In genomic region chr3:79248659-79249235, GRCm38 (mm10) we compare ENCODE assay signal across 19 mouse cellular contexts. TPM values are rescaled to one million over a fixed set of nuclear protein-coding genes. Genes with fewer than 3 reads are reported as not detected.
DNase-seq lines count a peak whose midpoint lies in the region; ATAC-seq and TF ChIP-seq lines count a peak whose summit lies in the region.
"Had no signal": no experiment of that assay in that cellular context is flagged by ENCODE, and none has a peak within 500 bp of the region (broad histone marks: within the 10 kb centered on the region; RNA-seq: fewer than 3 reads in every experiment).

No protein-coding gene starts in this region.

- H3K27ac ChIP-seq in forebrain, embryonic 13.5 days = peak overlapping the region; percentile 7
- no peak overlapping the region for H3K27ac ChIP-seq in forebrain, embryonic 10.5 days
- no peak overlapping the region for H3K27ac ChIP-seq in intestine, postnatal 0 days (ENCODE audit: low read depth, low read length)
- no peak overlapping the region for H3K27ac ChIP-seq in intestine, embryonic 16.5 days (ENCODE audit: low read length)
- H3K27ac ChIP-seq in MEL (ENCODE audit: control insufficient read depth, low read depth, low read length) = peak overlapping the region; percentile 72
- H3K27ac ChIP-seq: embryonic facial prominence, embryonic 10.5 days; heart, embryonic 13.5 days; hindbrain, embryonic 10.5 days; kidney, embryonic 15.5 days; limb, embryonic 10.5 days; midbrain, embryonic 13.5 days had no signal

- peak; percentile 27 to 42; a peak in 1 of 4 replicates for TF ChIP-seq EP300 in MEL (IDR thresholded peaks at IDR 0.05; ENCODE audit: low read depth in 1 of 2, low read length in 2 of 2)

- H3K4me3 ChIP-seq in forebrain, embryonic 13.5 days = no peak overlapping the region
- H3K4me3 ChIP-seq in forebrain, embryonic 10.5 days = no peak overlapping the region
- H3K4me3 ChIP-seq in intestine, postnatal 0 days (ENCODE audit: low read depth, low read length) = no peak overlapping the region
- H3K4me3 ChIP-seq in intestine, embryonic 16.5 days (ENCODE audit: low read length) = no peak overlapping the region
- peak overlapping the region; percentile 32 to 52 for H3K4me3 ChIP-seq in MEL (ENCODE audit: control insufficient read depth in 1 of 2, insufficient read depth in 1 of 2, low read depth in 2 of 2, low read length in 2 of 2)
- H3K4me3 ChIP-seq in myocyte = no peak overlapping the region
- H3K4me3 ChIP-seq: embryonic facial prominence, embryonic 10.5 days; heart, embryonic 13.5 days; hindbrain, embryonic 10.5 days; kidney, embryonic 15.5 days; limb, embryonic 10.5 days; midbrain, embryonic 13.5 days had no signal

- H3K27me3 ChIP-seq in forebrain, embryonic 13.5 days = no peaks in the 10 kb centered on the region
- H3K27me3 ChIP-seq in forebrain, embryonic 10.5 days (ENCODE audit: poor library complexity, severe bottlenecking) = no peaks in the 10 kb centered on the region
- H3K27me3 ChIP-seq in intestine, postnatal 0 days (replicated peaks; ENCODE audit: control insufficient read depth, insufficient read depth, low read length) = no peaks in the 10 kb centered on the region
- no peaks in the 10 kb centered on the region for H3K27me3 ChIP-seq in intestine, embryonic 16.5 days (replicated peaks; ENCODE audit: control insufficient read depth, insufficient read depth, low read length)
- H3K27me3 ChIP-seq in MEL (ENCODE audit: control insufficient read depth in 1 of 2, insufficient read depth in 2 of 2, low read length in 2 of 2) = no peaks in the 10 kb centered on the region
- no peaks in the 10 kb centered on the region for H3K27me3 ChIP-seq in myocyte (ENCODE audit: control insufficient read depth, insufficient read depth, insufficient read length)
- H3K27me3 ChIP-seq: heart, embryonic 13.5 days; kidney, embryonic 15.5 days; midbrain, embryonic 13.5 days had no signal

- no peak overlapping the region for H3ac ChIP-seq in myocyte (ENCODE audit: control insufficient read depth, insufficient read length)

- no peaks in the 10 kb centered on the region for H3K36me3 ChIP-seq in forebrain, embryonic 13.5 days (ENCODE audit: poor library complexity, severe bottlenecking)
- H3K36me3 ChIP-seq in forebrain, embryonic 10.5 days (replicated peaks) = no peaks in the 10 kb centered on the region
- 0 out of 2 replicates have a peak, but pooled peaks cover 3% of the 10 kb centered on the region for H3K36me3 ChIP-seq in intestine, postnatal 0 days (ENCODE audit: control insufficient read depth, insufficient read depth)
- H3K36me3 ChIP-seq in intestine, embryonic 16.5 days (ENCODE audit: control insufficient read depth, insufficient read depth, low read length) = no peaks in the 10 kb centered on the region
- H3K36me3 ChIP-seq in MEL (ENCODE audit: control insufficient read depth in 1 of 2, insufficient read depth in 2 of 2, low read length in 2 of 2) = peaks cover 0 to 22% of the 10 kb centered on the region in 2 experiments; a peak in 2 of 4 replicates
- no peaks in the 10 kb centered on the region for H3K36me3 ChIP-seq in myocyte (ENCODE audit: control insufficient read depth, insufficient read depth)
- H3K36me3 ChIP-seq: embryonic facial prominence, embryonic 10.5 days; heart, embryonic 13.5 days; kidney, embryonic 15.5 days; limb, embryonic 10.5 days; midbrain, embryonic 13.5 days had no signal

- TF ChIP-seq RAD21 in MEL (IDR thresholded peaks at IDR 0.05; ENCODE audit: low read depth, low read length) = no peak

- H3K4me2 ChIP-seq in forebrain, embryonic 13.5 days = no peak overlapping the region
- peak overlapping the region; percentile 27; the same call in 1 of the 2 replicates for H3K4me2 ChIP-seq in intestine, postnatal 0 days (replicated peaks; ENCODE audit: low read depth)
- no peak overlapping the region for H3K4me2 ChIP-seq in intestine, embryonic 16.5 days (ENCODE audit: low read depth, low read length)
- H3K4me2 ChIP-seq in myocyte (ENCODE audit: low read depth) = peak overlapping the region; percentile 71
- H3K4me2 ChIP-seq: kidney, embryonic 15.5 days; liver, embryonic 11.5 days; midbrain, embryonic 13.5 days had no signal

- H3K4me1 ChIP-seq in forebrain, embryonic 13.5 days = peaks cover 41% of the 10 kb centered on the region
- H3K4me1 ChIP-seq in forebrain, embryonic 10.5 days = peaks cover 36% of the 10 kb centered on the region
- H3K4me1 ChIP-seq in intestine, postnatal 0 days (replicated peaks; ENCODE audit: control insufficient read depth, insufficient read depth, low read length) = no peaks in the 10 kb centered on the region; the same call in 1 of the 2 replicates
- H3K4me1 ChIP-seq in intestine, embryonic 16.5 days (ENCODE audit: control insufficient read depth, insufficient read depth, low read length) = no peaks in the 10 kb centered on the region; the same call in 1 of the 2 replicates
- H3K4me1 ChIP-seq in MEL (ENCODE audit: control insufficient read depth in 1 of 2, insufficient read depth in 2 of 2, low read length in 2 of 2) = peaks cover 15 to 16% of the 10 kb centered on the region in 2 experiments

- H3K9me3 ChIP-seq in forebrain, embryonic 13.5 days (replicated peaks) = no peaks in the 10 kb centered on the region
- H3K9me3 ChIP-seq in forebrain, embryonic 10.5 days = peaks cover 3% of the 10 kb centered on the region; the same call in 1 of the 2 replicates
- no peaks in the 10 kb centered on the region for H3K9me3 ChIP-seq in intestine, postnatal 0 days (ENCODE audit: control insufficient read depth)
- 0 out of 2 replicates have a peak, but pooled peaks cover 3% of the 10 kb centered on the region for H3K9me3 ChIP-seq in intestine, embryonic 16.5 days (ENCODE audit: control insufficient read depth, low read length)
- no peaks in the 10 kb centered on the region for H3K9me3 ChIP-seq in MEL (replicated peaks; ENCODE audit: insufficient read depth, low read length)
- H3K9me3 ChIP-seq: kidney, embryonic 15.5 days; limb, embryonic 10.5 days had no signal

- TF ChIP-seq CTCF in intestine, postnatal 0 days (IDR thresholded peaks at IDR 0.05; ENCODE audit: low read depth) = no peak
- no peak for TF ChIP-seq CTCF in MEL (IDR thresholded peaks at IDR 0.05 in 2 of 3, conservative IDR thresholded peaks at IDR 0.05 in 1 of 3; ENCODE audit: control insufficient read depth in 1 of 3, insufficient read depth in 1 of 3, low read depth in 2 of 3, low read length in 3 of 3, poor library complexity in 1 of 3, severe bottlenecking in 1 of 3)

- H3K79me2 ChIP-seq in MEL (ENCODE audit: control insufficient read depth, insufficient read depth, low read length, poor library complexity) (peaks cover 2% of the 10 kb centered on the region; the same call in 1 of the 2 replicates), myocyte (ENCODE audit: control insufficient read depth, insufficient read depth) (peaks cover 68% of the 10 kb centered on the region)

- 90% methylated on average over 5 of the region's 5 CpGs for WGBS in forebrain, embryonic 13.5 days
- 92% methylated on average over 5 of the region's 5 CpGs for WGBS in forebrain, embryonic 10.5 days
- 45% methylated on average over 5 of the region's 5 CpGs for WGBS in intestine, postnatal 0 days
- WGBS in intestine, embryonic 16.5 days = 68% methylated on average over 5 of the region's 5 CpGs

- no peak overlapping the region for H3K9ac ChIP-seq in forebrain, embryonic 13.5 days
- H3K9ac ChIP-seq in intestine, postnatal 0 days (ENCODE audit: low read depth, low read length) = no peak overlapping the region
- no peak overlapping the region for H3K9ac ChIP-seq in intestine, embryonic 16.5 days (ENCODE audit: low read depth, low read length)
- peak overlapping the region; percentile 53 for H3K9ac ChIP-seq in MEL (ENCODE audit: control insufficient read depth, low read depth, low read length, poor library complexity, severe bottlenecking)
- H3K9ac ChIP-seq: heart, embryonic 13.5 days; kidney, embryonic 15.5 days; midbrain, embryonic 13.5 days had no signal

- no peak for DNase-seq in forebrain, embryonic 10.5 days (ENCODE audit: extremely low spot score, low spot score)
- DNase-seq in MEL (ENCODE audit: low read depth, low spot score) = peak; percentile 64
- no peak for DNase-seq in ovary, adult 18-20 months (ENCODE audit: low spot score)
- DNase-seq in urinary bladder, postnatal 14 days (ENCODE audit: low spot score) = no peak
- DNase-seq: cerebellum, adult 11 months; cerebellum, postnatal 25 days; lung, adult 2 months; lung, postnatal 36 days had no signal

- no peak for ATAC-seq in forebrain, embryonic 13.5 days
- ATAC-seq in intestine, postnatal 0 days = no peak
- ATAC-seq in intestine, embryonic 16.5 days = no peak; the same call in 1 of the 2 replicates
- ATAC-seq: midbrain, embryonic 13.5 days had no signal

- TF ChIP-seq POLR2A in MEL (IDR thresholded peaks at IDR 0.05; ENCODE audit: control insufficient read depth in 1 of 2, insufficient read depth in 1 of 2, low read depth in 1 of 2, low read length in 2 of 2, poor library complexity in 1 of 2) = no peak
- no peak for TF ChIP-seq POLR2A in myocyte (IDR thresholded peaks at IDR 0.05; ENCODE audit: insufficient read length, low read depth)

TF ChIP-seq in MEL, 35 proteins besides CTCF, POLR2A, EP300 and RAD21 (continues in another document):
- TF ChIP-seq GATA1 (IDR thresholded peaks at IDR 0.05; ENCODE audit: low read depth, low read length) (peak; percentile 33; the same call in 1 of the 2 replicates), NRF1 (IDR thresholded peaks at IDR 0.05; ENCODE audit: insufficient read depth, low read depth, low read length, poor library complexity, severe bottlenecking) (no peak), TCF12 (IDR thresholded peaks at IDR 0.05; ENCODE audit: low read depth, low read length) (0 out of 2 replicates have a peak, but pooled peaks have one; percentile 12), ETS1 (IDR thresholded peaks at IDR 0.05; ENCODE audit: low read depth, low read length) (peak; percentile 59; the same call in 1 of the 2 replicates)

TF ChIP-seq in myocyte, 11 proteins besides CTCF, POLR2A, EP300 and RAD21:
- TF ChIP-seq USF1 (IDR thresholded peaks at IDR 0.05; ENCODE audit: low read depth) (no peak), MYOG (IDR thresholded peaks at IDR 0.05; ENCODE audit: control insufficient read depth in 1 of 3, insufficient read depth in 1 of 3, insufficient read length in 2 of 3, low read depth in 2 of 3) (no peak)

RNA-seq across cellular contexts. Expression of gene Rapgef2, which starts 37.6 kb away (rescaled TPM):
- polyA plus RNA-seq in forebrain, embryonic 13.5 days (2015; fragmentation: Nextera tagmentation; extraction: Ambion mirVana) = 7.5 and 7.7 TPM in 2 replicates
- polyA plus RNA-seq in forebrain, embryonic 10.5 days (2016; fragmentation: Nextera tagmentation; extraction: Ambion mirVana) = 4.4 and 5.2 TPM in 2 replicates
- polyA plus RNA-seq in intestine, postnatal 0 days (2015; fragmentation: Nextera tagmentation; extraction: Ambion mirVana) = 3.2 and 4.1 TPM in 2 replicates
- 2.2 and 3.0 TPM in 2 replicates for polyA plus RNA-seq in intestine, embryonic 16.5 days (2015; fragmentation: Nextera tagmentation; extraction: Ambion mirVana)
- total RNA-seq in MEL (2012; rRNA removed) = 4.2 and 4.3 TPM in 2 replicates
- polyA plus RNA-seq in MEL (2012; ENCODE audit: insufficient read depth in 1 of 2, insufficient read length in 2 of 2, low read depth in 1 of 2, low replicate concordance in 2 of 2, missing spikeins in 1 of 2) (1 to 10 TPM in 1 of 2 experiments, not detected in 1; 4.6 TPM), myocyte (2012; fragmentation: generic; extraction: Trizol) (5.8 TPM)

Comparison
In these comparisons a context has a peak if more than half of its experiments do, and no peak if none do; other contexts are left out.
1. H3K27ac ChIP-seq: peak in forebrain, embryonic 13.5 days (single experiment) and MEL (single experiment); none in forebrain, embryonic 10.5 days (single experiment), intestine, postnatal 0 days (single experiment) and intestine, embryonic 16.5 days (single experiment).
2. H3K4me2 ChIP-seq: peak in intestine, postnatal 0 days (single experiment) and myocyte (single experiment); none in forebrain, embryonic 13.5 days (single experiment) and intestine, embryonic 16.5 days (single experiment).
3. H3K4me3 ChIP-seq: peak in MEL (2 of 2); none in forebrain, embryonic 13.5 days (single experiment), forebrain, embryonic 10.5 days (single experiment), intestine, postnatal 0 days (single experiment), intestine, embryonic 16.5 days (single experiment) and myocyte (single experiment).